Mouse (Mus musculus): ENCODE results near the gene Pls3. TPM values are rescaled to one million over a fixed set of nuclear protein-coding genes. Genes with fewer than 3 reads are reported as not detected.

The Pls3 gene
- 84.3 TPM for polyA plus RNA-seq (2014; fragmentation: Illumina TruSeq; extraction: RNeasy Lipid Tissue Mini Kit (QIAGEN cat#74804); ENCODE audit: low read depth, low replicate concordance)

GRCm38 (mm10) chrX:75874332-75875291, at the start of gene Pls3:
Pls3 (minus strand) TSS chrX:75875182.

